Comparison of ENCODE assay signal across 9 mouse cellular contexts in the genomic region with DNA sequence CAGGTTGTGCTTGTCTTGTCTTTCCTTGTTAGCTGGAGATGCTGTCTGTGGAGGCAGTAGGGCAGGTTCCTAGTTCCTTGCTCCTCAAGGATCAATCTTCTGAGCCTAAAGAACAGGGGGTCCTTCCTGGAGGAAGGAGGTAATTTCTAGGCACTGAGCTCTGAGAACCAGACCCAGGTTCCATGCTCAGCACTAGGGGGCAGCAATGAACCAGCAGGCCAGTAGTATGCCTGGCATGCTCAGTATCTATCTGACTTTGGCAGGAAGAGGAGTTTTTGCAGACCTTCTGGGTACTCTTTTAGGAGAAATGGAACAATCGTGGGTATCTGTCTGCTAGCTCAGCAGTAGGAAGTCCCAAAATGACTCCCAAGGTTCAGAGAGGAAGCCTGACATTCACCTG. TPM values are rescaled to one million over a fixed set of nuclear protein-coding genes. Genes with fewer than 3 reads are reported as not detected.
A peak's percentile ranks its signal among the peaks of the same experiment; 100 is the strongest.
DNase-seq lines count a peak whose midpoint lies in the region; ATAC-seq and TF ChIP-seq lines count a peak whose summit lies in the region.
"Had no signal": no experiment of that assay in that cellular context is flagged by ENCODE, and none has a peak within 500 bp of the region (broad histone marks: within the 10 kb centered on the region; RNA-seq: fewer than 3 reads in every experiment).

No protein-coding gene starts in this region.

- H3K27me3 ChIP-seq in heart, embryonic 14.5 days (ENCODE audit: control insufficient read depth, insufficient read depth, low read length) = no peaks in the 10 kb centered on the region
- no peaks in the 10 kb centered on the region for H3K27me3 ChIP-seq in liver, embryonic 13.5 days
- no peaks in the 10 kb centered on the region for H3K27me3 ChIP-seq in neural tube, embryonic 13.5 days
- H3K27me3 ChIP-seq: embryonic facial prominence, embryonic 15.5 days had no signal

- DNase-seq in kidney, postnatal 14 days = peak; percentile 83
- DNase-seq in liver, embryonic 13.5 days = peak; percentile 68
- DNase-seq in testis, postnatal 14 days (ENCODE audit: low spot score) = peak; percentile 27

- H3K36me3 ChIP-seq in heart, embryonic 14.5 days (ENCODE audit: control insufficient read depth, insufficient read depth, low read length) = peaks cover 11% of the 10 kb centered on the region; the same call in 1 of the 2 replicates
- peaks cover 3% of the 10 kb centered on the region; the same call in 1 of the 2 replicates for H3K36me3 ChIP-seq in liver, embryonic 13.5 days
- H3K36me3 ChIP-seq in neural tube, embryonic 13.5 days = 0 out of 2 replicates have a peak, but pooled peaks cover 6% of the 10 kb centered on the region

- no peaks in the 10 kb centered on the region for H3K9me3 ChIP-seq in heart, embryonic 14.5 days (ENCODE audit: control insufficient read depth, low read length)
- no peaks in the 10 kb centered on the region for H3K9me3 ChIP-seq in liver, embryonic 13.5 days (replicated peaks)
- H3K9me3 ChIP-seq in neural tube, embryonic 13.5 days = no peaks in the 10 kb centered on the region
- H3K9me3 ChIP-seq: embryonic facial prominence, embryonic 15.5 days had no signal

- H3K4me2 ChIP-seq in heart, embryonic 14.5 days (ENCODE audit: low read length) = no peak overlapping the region
- no peak overlapping the region for H3K4me2 ChIP-seq in liver, embryonic 13.5 days
- no peak overlapping the region for H3K4me2 ChIP-seq in neural tube, embryonic 13.5 days
- H3K4me2 ChIP-seq: embryonic facial prominence, embryonic 15.5 days had no signal

- 0% methylated on average over 1 of the region's 1 CpGs for WGBS in heart, embryonic 14.5 days
- WGBS in liver, embryonic 13.5 days (ENCODE audit: insufficient replicate concordance) = 7% methylated on average over 1 of the region's 1 CpGs
- WGBS in neural tube, embryonic 13.5 days = 27% methylated on average over 1 of the region's 1 CpGs

- peak; percentile 79 for TF ChIP-seq CTCF in bone marrow macrophage, adult 2 months (IDR thresholded peaks at IDR 0.05; ENCODE audit: low read depth, low read length)

- H3K4me1 ChIP-seq in bone marrow macrophage, adult 2 months (ENCODE audit: control insufficient read depth, insufficient read depth, low read length) = no peaks in the 10 kb centered on the region
- H3K4me1 ChIP-seq in heart, embryonic 14.5 days (ENCODE audit: control insufficient read depth in 2 of 2, insufficient read depth in 2 of 2, low read length in 2 of 2) = peaks cover 4 to 21% of the 10 kb centered on the region in 2 experiments
- peaks cover 63% of the 10 kb centered on the region for H3K4me1 ChIP-seq in liver, embryonic 13.5 days (replicated peaks)
- H3K4me1 ChIP-seq in neural tube, embryonic 13.5 days (replicated peaks) = peaks cover 17% of the 10 kb centered on the region

- no peak for TF ChIP-seq POLR2A in bone marrow macrophage, adult 2 months (IDR thresholded peaks at IDR 0.05; ENCODE audit: borderline replicate concordance, low read depth, low read length)

- no peak overlapping the region for H3K27ac ChIP-seq in bone marrow macrophage, adult 2 months (ENCODE audit: insufficient read depth, low read depth, low read length)
- H3K27ac ChIP-seq in heart, embryonic 14.5 days (replicated peaks in 1 of 2; ENCODE audit: control insufficient read depth in 1 of 2, insufficient read depth in 1 of 2, low read depth in 2 of 2, low read length in 2 of 2) = 0 out of 4 replicates have a peak overlapping the region, but pooled peaks of 1 of the 2 experiments have one; percentile 41
- H3K27ac ChIP-seq in liver, embryonic 13.5 days = peak overlapping the region; percentile 73
- no peak overlapping the region for H3K27ac ChIP-seq in neural tube, embryonic 13.5 days (replicated peaks)
- H3K27ac ChIP-seq: embryonic facial prominence, embryonic 15.5 days had no signal

- H3K4me3 ChIP-seq in bone marrow macrophage, adult 2 months (ENCODE audit: insufficient read depth, low read length) = no peak overlapping the region
- H3K4me3 ChIP-seq in heart, embryonic 14.5 days (ENCODE audit: control insufficient read depth in 1 of 2, insufficient read depth in 1 of 2, low read depth in 1 of 2, low read length in 2 of 2) = no peak overlapping the region
- H3K4me3 ChIP-seq in liver, embryonic 13.5 days (replicated peaks) = no peak overlapping the region
- no peak overlapping the region for H3K4me3 ChIP-seq in neural tube, embryonic 13.5 days
- H3K4me3 ChIP-seq: embryonic facial prominence, embryonic 15.5 days had no signal

- ATAC-seq in CD4-positive, CD25-positive, alpha-beta regulatory T cell, adult 4 months = peak; percentile 61
- peak; percentile 80 for ATAC-seq in erythroblast, adult 5-6 weeks (replicated peaks; ENCODE audit: low FRiP score, poor library complexity, severe bottlenecking)
- ATAC-seq in heart, embryonic 14.5 days (ENCODE audit: insufficient number of reproducible peaks, insufficient read depth, low FRiP score, low read depth) = peak; percentile 52; the same call in 1 of the 2 replicates
- ATAC-seq in liver, embryonic 13.5 days (ENCODE audit: low read depth) = peak; percentile 59
- peak; percentile 71; the same call in 1 of the 2 replicates for ATAC-seq in neural tube, embryonic 13.5 days (ENCODE audit: low read depth)

- no peak overlapping the region for H3K9ac ChIP-seq in heart, embryonic 14.5 days (ENCODE audit: low read length)
- no peak overlapping the region for H3K9ac ChIP-seq in liver, embryonic 13.5 days
- H3K9ac ChIP-seq in neural tube, embryonic 13.5 days = no peak overlapping the region
- H3K9ac ChIP-seq: embryonic facial prominence, embryonic 15.5 days had no signal

RNA-seq across cellular contexts. Expression of a gene that starts 8.0 kb away (rescaled TPM):
- polyA plus RNA-seq in CD4-positive, CD25-positive, alpha-beta regulatory T cell, adult 4 months (2017; shearing (Covaris generic)) = 1 to 10 TPM; 1.6 to 2.0 TPM
- polyA plus RNA-seq in bone marrow macrophage, adult 2 months (2012; ENCODE audit: insufficient read depth, insufficient read length, missing spikeins) = 1.4 and 1.7 TPM in 2 replicates
- total RNA-seq in erythroblast, adult 5-6 weeks (2015; ENCODE audit: low replicate concordance) = not detected in 2 replicates
- 8.2 TPM in 1 of 2 replicates, not detected in the other for total RNA-seq in erythroblast, adult 5-6 weeks (2017; ENCODE audit: low replicate concordance)
- polyA plus RNA-seq in heart, embryonic 14.5 days (2014; fragmentation: Nextera tagmentation; extraction: Ambion mirVana) = 0.42 and 0.73 TPM in 2 replicates
- 0.17 and 0.24 TPM in 2 replicates for polyA plus RNA-seq in liver, embryonic 13.5 days (2015; fragmentation: Nextera tagmentation; extraction: Ambion mirVana)
- polyA plus RNA-seq in neural tube, embryonic 13.5 days (2015; fragmentation: Nextera tagmentation; extraction: Ambion mirVana) = 1.8 and 2.3 TPM in 2 replicates

RNA-seq across cellular contexts. Expression of a gene that starts 33.4 kb away (rescaled TPM):
- polyA plus RNA-seq in CD4-positive, CD25-positive, alpha-beta regulatory T cell, adult 4 months (2017; shearing (Covaris generic)) = 10 to 100 TPM in 1 of 2 experiments, 1 to 10 TPM in 1; 5.3 to 11.0 TPM
- 4.4 and 6.4 TPM in 2 replicates for polyA plus RNA-seq in bone marrow macrophage, adult 2 months (2012; ENCODE audit: insufficient read depth, insufficient read length, missing spikeins)
- total RNA-seq in erythroblast, adult 5-6 weeks (2015; ENCODE audit: low replicate concordance) = 6.7 and 13.6 TPM in 2 replicates
- 23.3 and 25.0 TPM in 2 replicates for total RNA-seq in erythroblast, adult 5-6 weeks (2017; ENCODE audit: low replicate concordance)
- 23.3 and 30.6 TPM in 2 replicates for polyA plus RNA-seq in heart, embryonic 14.5 days (2014; fragmentation: Nextera tagmentation; extraction: Ambion mirVana)
- 21.7 and 28.8 TPM in 2 replicates for polyA plus RNA-seq in liver, embryonic 13.5 days (2015; fragmentation: Nextera tagmentation; extraction: Ambion mirVana)
- polyA plus RNA-seq in neural tube, embryonic 13.5 days (2015; fragmentation: Nextera tagmentation; extraction: Ambion mirVana) = 42.7 and 44.7 TPM in 2 replicates

Comparison
In these comparisons a context has a peak if more than half of its experiments do, and no peak if none do; other contexts are left out.
1. DNase-seq: peak in every context shown above with its lines; median percentile 83 in kidney, postnatal 14 days; 68 in liver, embryonic 13.5 days; 27 in testis, postnatal 14 days.